Mouse (Mus musculus) cerebellum, adult (tissue): Measurements from ENCODE around the gene Adcy6.

Experiments
- ATAC-seq: cut with Nextera tagmentation; 2 replicates; pipeline ENCODE4 v1.9.2; 2017; ENCODE audit warnings: mild to moderate bottlenecking, moderate library complexity, mixed read lengths; ENCODE audit not compliant: insufficient number of reproducible peaks, low FRiP score, low TSS enrichment

The Adcy6 gene

GRCm38 (mm10) chr15:98629464-98629863, 19.6 kb upstream of the Adcy6 start:
- ATAC-seq: no peak

DNA sequence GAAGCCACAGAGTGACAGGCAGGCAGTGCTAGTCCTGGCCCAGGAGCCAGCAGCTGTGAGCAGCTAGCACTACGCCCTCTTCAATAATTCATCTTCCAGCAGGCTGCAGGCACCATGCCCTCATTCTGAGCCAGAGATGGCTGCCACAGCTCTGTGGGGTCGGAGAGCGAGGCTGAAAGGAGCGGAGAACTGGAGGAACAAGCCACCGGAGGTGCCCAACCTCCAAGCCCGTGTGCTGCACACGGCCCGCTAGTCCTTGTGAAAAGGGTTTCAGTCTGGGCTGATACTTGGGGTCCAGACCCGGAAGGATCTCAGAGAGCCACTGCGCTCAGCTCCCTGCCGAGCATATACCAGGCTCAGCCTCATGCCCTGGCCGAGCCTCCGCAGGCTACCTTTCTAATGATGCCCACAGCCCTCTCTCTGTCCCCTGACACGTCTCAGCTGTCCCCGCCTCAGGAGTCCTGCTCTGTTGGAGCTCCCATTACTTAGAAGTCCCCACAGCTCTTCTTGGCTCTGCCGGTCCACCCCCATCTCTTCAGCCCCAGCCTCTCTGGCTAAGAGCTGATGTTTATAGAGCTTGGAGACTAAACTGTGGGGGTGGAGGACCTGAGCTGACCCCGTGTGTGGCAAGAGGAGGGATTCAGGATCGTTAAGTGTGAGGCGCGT, 18.8 kb upstream of the Adcy6 start:
- no peak for ATAC-seq

GRCm38 (mm10) chr15:98626487-98627212, 16.8 kb upstream of the Adcy6 start:
- ATAC-seq: no peak

GRCm38 (mm10) chr15:98626078-98626477, 16.2 kb upstream of the Adcy6 start:
- ATAC-seq: no peak

GRCm38 (mm10) chr15:98623361-98623821, 13.5 kb upstream of the Adcy6 start:
- ATAC-seq: no peak

DNA sequence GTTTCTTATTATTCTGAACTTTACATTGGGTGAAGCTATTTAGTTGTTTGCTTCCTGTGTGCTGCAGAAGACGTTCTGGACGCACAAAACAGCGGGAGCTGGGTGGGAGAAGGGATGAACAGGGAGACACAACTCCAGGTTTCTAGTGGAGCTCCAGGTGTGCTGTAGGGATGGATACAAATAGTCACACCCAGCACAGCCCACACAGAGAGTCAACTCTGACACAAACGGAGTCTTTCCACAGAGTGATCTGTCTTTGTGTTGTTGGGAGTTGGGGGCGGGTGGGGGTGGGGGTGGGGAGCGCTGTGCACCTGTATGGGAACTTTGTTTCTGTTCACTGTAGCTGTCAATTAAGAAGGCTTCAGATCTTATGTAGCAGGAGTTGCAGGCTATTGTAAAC, 12.8 kb upstream of the Adcy6 start:
- ATAC-seq: no peak

GRCm38 (mm10) chr15:98622199-98622598, 12.3 kb upstream of the Adcy6 start:
- ATAC-seq: no peak

- no peak; the same call in 1 of the 2 replicates for ATAC-seq
These were observed 7.3 kb upstream of the Adcy6 start for GRCm38 (mm10) chr15:98617176-98617537.

- ATAC-seq: no peak
These were observed 6.7 kb upstream of the Adcy6 start for GRCm38 (mm10) chr15:98616362-98617175.

GRCm38 (mm10) chr15:98615751-98616150, 5.9 kb upstream of the Adcy6 start:
- no peak for ATAC-seq

DNA sequence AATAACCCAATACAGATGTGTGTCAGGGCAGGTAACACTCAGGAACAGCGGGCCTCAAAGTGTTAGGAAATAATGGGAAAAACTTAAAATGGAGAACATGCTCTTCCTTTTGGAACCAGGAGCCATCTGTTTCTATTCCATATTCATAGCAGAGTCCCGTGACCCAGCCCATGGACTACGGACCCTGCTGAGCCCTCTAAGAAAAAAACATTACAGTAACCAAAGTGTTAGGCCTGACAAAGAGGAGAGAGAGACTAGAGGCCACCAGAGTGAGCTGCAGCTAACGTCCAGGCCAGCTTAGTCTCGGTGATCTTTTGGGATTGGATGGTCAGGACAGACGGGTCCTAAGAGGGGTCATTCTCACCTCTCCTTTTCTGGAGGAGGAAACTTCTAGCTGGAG, 5.1 kb upstream of the Adcy6 start:
- no peak for ATAC-seq

DNA sequence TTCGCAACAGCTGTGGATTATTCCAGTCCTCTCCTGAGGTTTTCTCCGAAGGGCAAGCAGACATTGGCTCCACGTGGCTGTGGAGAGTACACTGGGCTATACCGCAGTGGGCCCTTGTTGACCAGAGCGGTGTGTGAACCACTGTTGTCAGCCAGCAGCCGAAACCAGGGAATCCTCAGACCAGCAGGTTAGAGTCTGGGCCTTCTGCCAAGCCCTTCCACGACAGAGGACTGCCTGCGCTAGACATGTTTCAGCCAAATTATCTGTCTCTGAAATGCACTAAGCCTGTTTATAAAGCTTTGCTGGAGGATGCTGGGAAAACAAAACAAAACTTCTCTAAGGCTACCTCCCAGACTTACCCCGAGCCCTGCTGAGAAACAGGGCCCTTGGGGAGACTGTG, 4.7 kb upstream of the Adcy6 start:
- 0 out of 2 replicates have a peak, but pooled peaks have one; percentile 56 for ATAC-seq

GRCm38 (mm10) chr15:98612229-98612628, 2.4 kb upstream of the Adcy6 start:
- no peak for ATAC-seq

GRCm38 (mm10) chr15:98610131-98610633, 306 bp upstream of the Adcy6 start:
- ATAC-seq: no peak

DNA sequence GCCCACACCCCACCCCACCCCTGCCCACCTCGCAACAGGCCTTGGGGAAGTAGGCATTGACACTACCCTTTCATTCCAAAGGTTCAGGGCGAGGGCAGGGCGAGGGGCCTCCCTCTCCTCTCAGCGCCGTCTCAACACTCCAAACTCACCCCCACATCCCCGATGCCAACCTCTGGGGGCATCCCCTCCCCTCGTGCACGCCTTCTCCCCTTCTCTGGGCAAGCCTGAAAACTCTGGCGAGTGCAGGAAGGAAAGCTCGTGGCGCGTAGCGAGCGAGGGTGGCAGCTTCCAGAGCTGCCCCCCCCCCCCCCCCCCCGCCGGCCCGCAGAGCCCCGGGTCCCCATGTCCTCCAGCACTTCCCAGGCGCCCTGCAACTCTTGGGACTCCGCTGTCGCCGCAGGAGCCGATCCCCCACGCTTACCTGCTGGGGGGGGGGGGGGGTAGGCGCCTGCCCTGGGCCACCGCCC, 1.1 kb downstream of the Adcy6 start:
- ATAC-seq: no peak

DNA sequence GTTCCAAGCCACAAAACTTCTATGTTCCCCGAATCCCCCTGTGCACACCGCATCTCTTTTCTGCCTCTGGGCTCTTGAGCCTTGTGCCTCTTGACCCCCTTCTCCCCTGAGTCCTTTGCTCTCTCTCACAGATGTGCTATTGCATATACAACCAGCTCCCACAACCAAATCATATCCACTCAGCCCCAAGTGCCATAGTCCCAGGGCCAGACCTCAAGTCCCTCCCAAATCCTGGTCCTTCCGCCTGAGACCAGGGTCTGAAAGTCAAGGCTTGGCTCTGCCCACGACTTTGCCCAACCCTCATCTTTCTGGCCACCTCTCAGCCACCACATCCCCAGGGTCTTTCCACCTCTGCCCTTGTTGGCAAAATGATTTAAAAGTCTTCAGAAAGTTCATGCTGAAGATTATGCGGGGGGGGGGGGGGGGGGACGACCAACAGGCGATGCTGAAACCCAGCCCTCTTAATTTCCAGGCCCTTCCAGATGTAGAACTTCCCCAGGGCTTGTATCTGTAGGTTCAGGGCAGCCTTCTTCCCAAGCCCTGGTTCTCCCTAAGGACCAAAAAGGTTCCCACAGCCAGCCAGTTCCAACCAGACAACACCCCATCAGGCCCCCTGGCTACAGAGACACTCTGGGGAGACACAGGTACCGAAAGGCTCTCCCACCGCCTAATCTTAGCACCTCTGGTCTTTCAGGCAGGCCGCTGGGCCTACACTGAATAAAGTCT, 1.7 kb downstream of the Adcy6 start:
- 0 out of 2 replicates have a peak, but pooled peaks have one; percentile 27 for ATAC-seq

- ATAC-seq: no peak
These were observed 2.3 kb downstream of the Adcy6 start for GRCm38 (mm10) chr15:98607557-98607956.

DNA sequence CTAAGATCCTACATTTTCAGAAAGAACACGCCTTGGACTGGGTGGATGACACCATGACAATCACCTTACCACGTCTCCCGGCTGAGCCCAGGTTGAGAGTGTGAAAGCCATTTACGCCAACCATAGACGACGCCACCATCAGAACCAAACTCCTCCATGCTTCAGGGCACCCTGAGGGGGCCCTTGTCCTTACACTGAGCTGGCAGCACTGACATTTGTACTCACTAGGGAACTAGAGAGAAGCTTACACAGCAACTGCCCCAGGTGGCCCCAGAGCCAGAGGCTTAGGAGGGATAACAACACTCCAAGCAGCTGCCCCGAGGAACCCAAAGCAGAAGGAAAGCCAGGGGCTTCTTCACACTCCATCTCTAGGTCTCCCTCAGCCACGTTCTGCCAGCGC, 3.1 kb downstream of the Adcy6 start:
- ATAC-seq: no peak

GRCm38 (mm10) chr15:98606051-98606536, 3.8 kb downstream of the Adcy6 start:
- no peak for ATAC-seq

DNA sequence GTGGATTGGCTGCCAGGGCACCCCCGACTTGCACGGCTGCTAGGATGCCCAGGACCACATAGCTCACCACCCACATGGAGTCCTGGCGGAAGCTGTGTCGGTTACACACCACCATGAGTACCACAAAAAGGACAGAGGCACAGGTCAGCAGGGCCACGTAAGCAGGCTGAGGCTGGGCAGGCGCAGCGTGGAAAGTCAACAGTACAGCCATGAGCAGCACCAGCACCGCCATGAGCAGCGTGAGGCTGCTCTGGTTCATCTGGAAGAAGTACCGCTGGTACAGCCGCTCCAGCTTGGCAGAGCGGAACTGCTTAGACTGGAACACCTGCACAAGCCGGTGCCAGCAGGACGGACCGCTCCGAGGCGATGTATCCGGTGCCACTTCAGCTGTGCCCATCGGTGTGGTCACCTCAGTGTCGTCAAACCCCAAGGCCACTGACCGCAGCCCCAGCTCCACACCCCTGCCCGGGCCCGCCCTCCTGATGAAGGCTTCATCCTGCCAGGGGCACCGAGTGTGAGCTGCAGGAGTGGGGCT, 5.8 kb downstream of the Adcy6 start:
- ATAC-seq: no peak
